Comparison of ENCODE assay signal across 11 mouse cellular contexts in genomic region chr19:57413170-57413569, GRCm38 (mm10).
"Had no signal": no experiment of that assay in that cellular context is flagged by ENCODE, and none has a peak within 500 bp of the region (broad histone marks: within the 10 kb centered on the region; RNA-seq: fewer than 3 reads in every experiment).

No protein-coding gene starts in this region.

- H3K9ac ChIP-seq: limb, embryonic 13.5 days; liver, embryonic 15.5 days; lung, embryonic 15.5 days; midbrain, embryonic 12.5 days had no signal

- H3K4me3 ChIP-seq: limb, embryonic 13.5 days; liver, embryonic 15.5 days; lung, embryonic 15.5 days; midbrain, embryonic 12.5 days had no signal

- H3K27ac ChIP-seq: kidney, postnatal 0 days; limb, embryonic 13.5 days; liver, embryonic 15.5 days; lung, embryonic 15.5 days; midbrain, embryonic 12.5 days had no signal

- H3K9me3 ChIP-seq: limb, embryonic 13.5 days; liver, embryonic 15.5 days; lung, embryonic 15.5 days; midbrain, embryonic 12.5 days had no signal

- H3K4me2 ChIP-seq: limb, embryonic 13.5 days; liver, embryonic 15.5 days; lung, embryonic 15.5 days; midbrain, embryonic 12.5 days had no signal

- H3K27me3 ChIP-seq: limb, embryonic 13.5 days; lung, embryonic 15.5 days had no signal

- H3K36me3 ChIP-seq: limb, embryonic 13.5 days; liver, embryonic 15.5 days; lung, embryonic 15.5 days; midbrain, embryonic 12.5 days had no signal

- ATAC-seq: intestine, postnatal 0 days; midbrain, embryonic 16.5 days had no signal

- DNase-seq: kidney, adult 9 months; layer of hippocampus, adult 9-11 months; left cerebral cortex, postnatal 4 days; right cerebral cortex, postnatal 14 days had no signal
